Mouse (Mus musculus): ENCODE measurements around the gene Trem2. TPM values are rescaled to one million over a fixed set of nuclear protein-coding genes. Genes with fewer than 3 reads are reported as not detected.
"Not testable (repeated sequence)": the region's sequence is repeated elsewhere in the genome, so short reads cannot be mapped to it uniquely, and the experiment has no call there.

Gene Trem2
- polyA plus RNA-seq, 1 experiment, result not detected

DNA sequence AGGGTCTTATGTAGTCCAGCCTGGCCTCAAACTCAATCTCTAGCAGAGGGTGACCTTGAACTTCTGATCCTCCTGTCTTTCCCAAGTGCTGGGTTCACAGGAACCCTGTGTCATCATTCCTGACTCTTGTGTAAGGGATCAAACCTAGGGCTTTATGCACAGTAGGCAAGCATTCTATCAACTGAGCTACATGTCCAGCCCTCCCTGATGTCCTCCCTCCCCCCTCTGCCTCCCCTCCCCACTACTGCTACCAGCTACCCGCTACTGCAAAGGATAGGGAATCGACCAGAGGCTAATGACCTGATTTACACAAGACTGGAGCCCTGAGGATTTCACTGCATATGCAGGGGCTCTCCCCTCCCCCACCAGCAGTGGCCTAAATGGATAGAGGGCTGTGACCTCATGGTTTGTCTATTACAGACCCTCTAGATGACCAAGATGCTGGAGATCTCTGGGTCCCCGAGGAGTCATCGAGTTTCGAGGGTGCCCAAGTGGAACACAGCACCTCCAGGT is 4.5 kb downstream of the Trem2 start:
- TF ChIP-seq EP300 (IDR thresholded peaks at IDR 0.05; ENCODE audit: insufficient read depth, low read depth, low read length) (peak; percentile 57; the same call in 1 of the 2 replicates), POLR2A (IDR thresholded peaks at IDR 0.05; ENCODE audit: insufficient read depth, low read length) (no peak), CTCF (IDR thresholded peaks at IDR 0.05; ENCODE audit: low read depth, low read length) (no peak)
- Histone ChIP-seq H3K4me3 (ENCODE audit: low read depth, low read length) (no peak overlapping the region), H3K27me3 (ENCODE audit: control insufficient read depth, insufficient read depth, low read length, poor library complexity, severe bottlenecking) (no peaks in the 10 kb centered on the region), H3K27ac (ENCODE audit: insufficient read depth, low read length) (no peak overlapping the region), H3K36me3 (ENCODE audit: control insufficient read depth, insufficient read depth, low read length, poor library complexity, severe bottlenecking) (no peaks in the 10 kb centered on the region), H3K4me1 (ENCODE audit: control insufficient read depth, insufficient read depth, low read length) (peaks cover 10% of the 10 kb centered on the region), H3K9me3 (replicated peaks; ENCODE audit: control insufficient read depth, insufficient read depth, low read length, poor library complexity, severe bottlenecking) (no peaks in the 10 kb centered on the region), H3K9ac (ENCODE audit: low read depth, poor library complexity, severe bottlenecking) (no peak overlapping the region)

DNA sequence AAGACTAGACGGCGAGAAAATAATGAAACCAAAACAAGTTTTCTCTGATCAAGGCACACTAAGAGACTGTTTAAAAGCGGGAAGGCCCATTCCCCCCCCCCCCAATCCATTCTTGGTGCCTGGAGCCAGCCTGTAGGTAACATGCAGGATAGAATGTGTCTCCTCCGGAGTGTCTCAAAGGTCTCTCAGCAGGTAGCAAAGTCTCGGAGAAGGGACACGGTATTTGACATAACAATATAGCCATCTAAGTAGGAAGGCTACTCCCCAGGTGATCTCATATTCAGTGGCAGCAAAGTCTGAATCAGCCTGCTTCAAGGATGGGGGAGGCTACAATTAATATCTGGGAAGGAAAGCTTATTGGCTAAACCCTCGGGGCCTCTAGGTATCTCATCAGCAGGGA is 6.8 kb downstream of the Trem2 start:
- H3K9me3 ChIP-seq (replicated peaks; ENCODE audit: control insufficient read depth, insufficient read depth, low read length, poor library complexity, severe bottlenecking); H3K36me3 ChIP-seq (ENCODE audit: control insufficient read depth, insufficient read depth, low read length, poor library complexity, severe bottlenecking); H3K27ac ChIP-seq (ENCODE audit: insufficient read depth, low read length); H3K4me3 ChIP-seq (ENCODE audit: low read depth, low read length); H3K27me3 ChIP-seq (ENCODE audit: control insufficient read depth, insufficient read depth, low read length, poor library complexity, severe bottlenecking); H3K4me1 ChIP-seq (ENCODE audit: control insufficient read depth, insufficient read depth, low read length); H3K9ac ChIP-seq (ENCODE audit: low read depth, poor library complexity, severe bottlenecking): not testable (repeated sequence)

DNA sequence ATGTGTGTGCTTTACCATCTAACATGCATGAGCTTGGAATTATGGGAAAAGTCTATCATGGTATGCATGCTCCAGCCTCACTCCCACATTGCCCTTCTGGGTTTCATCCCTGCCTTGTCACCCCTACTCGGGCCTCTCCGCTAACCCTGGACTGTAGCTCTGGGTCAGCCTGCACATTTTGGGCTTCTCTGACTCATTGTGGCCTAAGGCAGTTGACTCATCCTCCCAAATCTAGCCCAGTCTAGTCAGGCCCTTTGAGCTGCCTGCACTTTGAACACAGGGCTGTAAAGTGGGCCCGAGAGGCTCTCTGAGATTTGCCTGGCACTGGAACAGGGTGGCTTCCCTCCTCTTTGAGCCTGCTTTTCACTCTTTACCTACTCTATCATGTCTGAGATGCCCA is 9.6 kb downstream of the Trem2 start:
- no peak overlapping the region for H3K27ac ChIP-seq (ENCODE audit: insufficient read depth, low read length)

DNA sequence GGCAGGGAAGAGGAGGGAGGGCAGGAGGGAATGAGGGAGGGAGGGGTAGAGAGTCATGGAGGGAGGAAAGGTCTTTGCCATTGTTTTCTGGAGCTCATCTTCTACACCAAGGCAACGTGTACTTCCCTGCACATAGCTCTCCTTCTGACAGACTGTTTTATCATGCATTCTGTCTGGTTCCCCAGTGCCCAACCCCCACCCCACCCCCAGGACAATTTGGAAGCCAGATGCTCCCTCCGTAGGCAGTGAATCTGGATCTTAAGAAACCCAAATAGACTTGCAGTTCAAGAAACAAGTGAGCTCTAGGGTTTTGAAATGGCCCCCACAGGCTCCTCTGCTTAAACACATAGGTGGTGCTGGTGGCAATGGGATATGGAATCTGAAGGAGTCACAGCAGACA is 11.7 kb downstream of the Trem2 start:
- no peak overlapping the region for H3K27ac ChIP-seq (ENCODE audit: insufficient read depth, low read length)

More for the DNA sequence above, 9.6 kb downstream of the Trem2 start:
- H3K9me3 ChIP-seq (replicated peaks; ENCODE audit: control insufficient read depth, insufficient read depth, low read length, poor library complexity, severe bottlenecking), result no peaks in the 10 kb centered on the region
- no peak overlapping the region for H3K4me3 ChIP-seq (ENCODE audit: low read depth, low read length)
- H3K9ac ChIP-seq (ENCODE audit: low read depth, poor library complexity, severe bottlenecking), result no peak overlapping the region
- H3K36me3 ChIP-seq (ENCODE audit: control insufficient read depth, insufficient read depth, low read length, poor library complexity, severe bottlenecking), result no peaks in the 10 kb centered on the region
- H3K27me3 ChIP-seq (ENCODE audit: control insufficient read depth, insufficient read depth, low read length, poor library complexity, severe bottlenecking), result no peaks in the 10 kb centered on the region
- H3K4me1 ChIP-seq (ENCODE audit: control insufficient read depth, insufficient read depth, low read length), result peaks cover 6% of the 10 kb centered on the region
- TF ChIP-seq POLR2A (IDR thresholded peaks at IDR 0.05; ENCODE audit: insufficient read depth, low read length) (no peak), CTCF (IDR thresholded peaks at IDR 0.05; ENCODE audit: low read depth, low read length) (no peak), EP300 (IDR thresholded peaks at IDR 0.05; ENCODE audit: insufficient read depth, low read depth, low read length) (no peak)

DNA sequence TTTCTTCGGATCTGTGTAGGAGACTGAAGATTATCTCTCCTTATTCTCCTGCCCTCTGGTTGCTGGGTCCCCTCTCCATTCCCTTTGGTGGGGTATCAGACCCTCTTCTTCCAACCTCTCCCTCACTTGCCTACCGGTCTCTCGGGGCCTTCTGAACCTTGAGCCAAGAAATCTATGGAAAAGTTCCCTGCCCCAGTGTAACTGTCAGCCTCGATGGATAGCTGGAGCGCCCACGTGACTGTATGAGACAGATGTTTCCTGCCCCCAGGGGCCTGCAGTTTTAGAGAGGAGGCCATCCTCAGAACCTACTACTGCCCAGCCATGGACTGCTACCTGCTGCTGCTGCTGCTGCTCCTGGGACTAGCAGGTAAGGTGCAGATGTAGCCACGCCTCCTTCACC is 13.4 kb downstream of the Trem2 start, which contains the start of gene Treml1:
TSS of gene Treml1 (plus strand) at position 301 of the 400 bp plus-strand sequence.
- no peak within 1 kb of the TSS for H3K9ac ChIP-seq (ENCODE audit: low read depth, poor library complexity, severe bottlenecking)
- no peak within 1 kb of the TSS for H3K4me3 ChIP-seq (ENCODE audit: low read depth, low read length)
- H3K27ac ChIP-seq (ENCODE audit: insufficient read depth, low read length), result no peak within 1 kb of the TSS
- no peaks in the 10 kb centered on the region for H3K27me3 ChIP-seq (ENCODE audit: control insufficient read depth, insufficient read depth, low read length, poor library complexity, severe bottlenecking)
- no peaks in the 10 kb centered on the region for H3K4me1 ChIP-seq (ENCODE audit: control insufficient read depth, insufficient read depth, low read length)
- no peak for TF ChIP-seq CTCF (IDR thresholded peaks at IDR 0.05; ENCODE audit: low read depth, low read length)
- H3K36me3 ChIP-seq (ENCODE audit: control insufficient read depth, insufficient read depth, low read length, poor library complexity, severe bottlenecking), result no peaks in the 10 kb centered on the region
- no peaks in the 10 kb centered on the region for H3K9me3 ChIP-seq (replicated peaks; ENCODE audit: control insufficient read depth, insufficient read depth, low read length, poor library complexity, severe bottlenecking)

More for the DNA sequence above, 11.7 kb downstream of the Trem2 start:
- no peaks in the 10 kb centered on the region for H3K4me1 ChIP-seq (ENCODE audit: control insufficient read depth, insufficient read depth, low read length)
- no peak overlapping the region for H3K4me3 ChIP-seq (ENCODE audit: low read depth, low read length)
- H3K27me3 ChIP-seq (ENCODE audit: control insufficient read depth, insufficient read depth, low read length, poor library complexity, severe bottlenecking), result no peaks in the 10 kb centered on the region
- H3K36me3 ChIP-seq (ENCODE audit: control insufficient read depth, insufficient read depth, low read length, poor library complexity, severe bottlenecking), result no peaks in the 10 kb centered on the region
- H3K9me3 ChIP-seq (replicated peaks; ENCODE audit: control insufficient read depth, insufficient read depth, low read length, poor library complexity, severe bottlenecking), result no peaks in the 10 kb centered on the region
- TF ChIP-seq POLR2A (IDR thresholded peaks at IDR 0.05; ENCODE audit: insufficient read depth, low read length), result no peak
- no peak overlapping the region for H3K9ac ChIP-seq (ENCODE audit: low read depth, poor library complexity, severe bottlenecking)

DNA sequence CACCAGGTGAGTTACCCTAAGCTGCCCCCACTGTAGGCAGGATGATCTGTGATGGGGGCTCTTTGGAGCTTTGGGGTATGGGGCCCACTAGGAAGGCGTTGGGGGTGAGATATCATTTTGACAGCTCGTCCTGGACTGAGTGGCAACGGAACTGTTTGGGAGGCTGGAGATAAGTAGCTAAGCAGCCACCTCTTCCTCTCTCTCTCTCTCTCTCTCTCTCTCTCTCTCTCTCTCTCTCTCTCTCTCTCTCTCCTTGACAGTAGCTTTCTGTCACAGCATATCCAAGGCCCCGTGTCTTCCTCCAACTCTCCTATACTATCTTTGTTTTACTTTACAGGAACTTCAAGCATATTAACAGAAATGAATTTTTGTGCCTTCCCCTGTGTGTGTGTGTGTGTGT is 14.3 kb downstream of the Trem2 start:
- Histone ChIP-seq H3K36me3 (ENCODE audit: control insufficient read depth, insufficient read depth, low read length, poor library complexity, severe bottlenecking) (no peaks in the 10 kb centered on the region), H3K9ac (ENCODE audit: low read depth, poor library complexity, severe bottlenecking) (no peak overlapping the region), H3K9me3 (replicated peaks; ENCODE audit: control insufficient read depth, insufficient read depth, low read length, poor library complexity, severe bottlenecking) (no peaks in the 10 kb centered on the region), H3K4me3 (ENCODE audit: low read depth, low read length) (no peak overlapping the region), H3K4me1 (ENCODE audit: control insufficient read depth, insufficient read depth, low read length) (no peaks in the 10 kb centered on the region), H3K27me3 (ENCODE audit: control insufficient read depth, insufficient read depth, low read length, poor library complexity, severe bottlenecking) (no peaks in the 10 kb centered on the region), H3K27ac (ENCODE audit: insufficient read depth, low read length) (no peak overlapping the region)
- TF ChIP-seq POLR2A (IDR thresholded peaks at IDR 0.05; ENCODE audit: insufficient read depth, low read length) (no peak), EP300 (IDR thresholded peaks at IDR 0.05; ENCODE audit: insufficient read depth, low read depth, low read length) (no peak), CTCF (IDR thresholded peaks at IDR 0.05; ENCODE audit: low read depth, low read length) (no peak)
